Mouse (Mus musculus) erythroblast, adult 5-6 weeks (primary cell): ENCODE measurements around the gene Hibadh. TPM values are rescaled to one million over a fixed set of nuclear protein-coding genes. Genes with fewer than 3 reads are reported as not detected.
"Not testable (repeated sequence)": the region's sequence is repeated elsewhere in the genome, so short reads cannot be mapped to it uniquely, and the experiment has no call there.

Experiments
- ATAC-seq: replicated peaks from 2 replicates; pipeline ENCODE4 v1.8.0; 2016; ENCODE audit warnings: moderate number of reproducible peaks, mild to moderate bottlenecking, moderate TSS enrichment, inconsistent platforms; ENCODE audit not compliant: poor library complexity, low FRiP score, severe bottlenecking
- total RNA-seq, 2 experiments: library from RNA; stranded (forward) in 1 of 2; stranded (reverse) in 1 of 2; fragments of 150-400 nt in 1 of 2; fragments of 200-764, 138-1000 nt in 1 of 2; gene quantifications; 2 replicates each; pipeline versions ENCODE4 v1.2.3 to v1.2.4; 2015 to 2017; ENCODE audit warnings: low replicate concordance in 2 of 2

Gene Hibadh
- total RNA-seq (2015; ENCODE audit: low replicate concordance) (26.5 and 33.6 TPM in 2 replicates), total RNA-seq (2017; ENCODE audit: low replicate concordance) (20.3 and 27.0 TPM in 2 replicates)

GRCm38 (mm10) chr6:52640224-52640712 is at the start of gene Hibadh:
Hibadh (minus strand) TSS chr6:52640389.
- ATAC-seq: peak; percentile 97

GRCm38 (mm10) chr6:52686901-52687500 is 46.8 kb upstream of the Hibadh start:
- ATAC-seq: no peak

- no peak for ATAC-seq
These were observed 42.4 kb upstream of the Hibadh start for GRCm38 (mm10) chr6:52682607-52683006.

DNA sequence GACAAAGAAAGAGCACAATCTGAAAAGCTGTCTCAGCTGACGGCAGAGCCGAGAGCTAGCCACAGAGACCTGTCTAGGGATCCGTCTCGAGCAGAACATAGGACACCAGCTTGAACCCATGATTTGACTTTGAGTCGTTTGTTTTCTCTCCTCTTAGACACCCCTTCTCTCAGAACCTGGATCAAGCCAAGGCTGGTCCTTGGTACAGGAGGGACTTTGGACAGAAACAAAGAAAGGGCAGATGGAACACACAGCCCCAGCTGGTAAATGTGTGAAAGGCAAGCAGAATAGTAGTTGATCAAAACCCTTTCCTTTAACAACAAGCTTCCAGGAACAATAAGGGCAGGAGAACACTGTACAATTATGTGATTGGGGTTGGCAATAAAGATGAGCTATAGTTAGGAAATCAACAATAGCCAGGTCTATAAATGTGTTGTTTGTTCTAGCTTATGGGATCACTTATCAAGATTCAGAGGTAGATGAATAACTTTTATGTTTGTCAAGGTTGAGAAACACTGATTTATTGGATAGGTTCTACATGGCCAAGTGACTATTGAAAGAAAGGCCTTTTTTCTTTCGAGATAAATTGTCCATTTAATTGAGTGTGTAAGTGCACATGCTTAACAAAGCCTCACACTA is 41.8 kb upstream of the Hibadh start:
- ATAC-seq: no peak

DNA sequence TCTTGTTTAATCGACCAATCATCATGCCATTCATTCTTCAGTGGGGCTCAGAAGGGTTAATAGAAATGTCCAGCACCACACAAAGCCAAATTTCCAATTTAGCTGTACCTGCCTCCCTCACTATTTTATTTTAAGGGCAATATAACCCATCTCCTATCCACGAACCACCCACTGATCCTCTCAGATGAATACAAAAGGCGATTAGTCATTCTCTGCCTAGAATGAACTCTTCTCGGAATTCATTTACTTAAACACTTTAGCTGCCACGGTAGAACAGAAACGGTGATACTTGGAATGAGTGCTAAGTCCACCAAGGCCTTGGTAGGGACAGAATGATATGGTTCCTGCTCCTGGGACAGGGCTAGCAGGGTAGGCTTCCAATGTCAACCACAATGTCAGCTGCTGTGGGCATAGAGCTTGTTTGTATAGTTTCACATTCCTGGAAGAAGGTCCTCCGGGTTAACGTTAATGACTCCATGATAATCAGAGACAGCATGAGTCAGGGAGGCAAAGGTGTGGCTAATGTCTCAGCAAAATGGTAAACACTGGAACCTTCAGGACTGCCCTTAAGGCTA is 40.4 kb upstream of the Hibadh start:
- ATAC-seq: no peak

DNA sequence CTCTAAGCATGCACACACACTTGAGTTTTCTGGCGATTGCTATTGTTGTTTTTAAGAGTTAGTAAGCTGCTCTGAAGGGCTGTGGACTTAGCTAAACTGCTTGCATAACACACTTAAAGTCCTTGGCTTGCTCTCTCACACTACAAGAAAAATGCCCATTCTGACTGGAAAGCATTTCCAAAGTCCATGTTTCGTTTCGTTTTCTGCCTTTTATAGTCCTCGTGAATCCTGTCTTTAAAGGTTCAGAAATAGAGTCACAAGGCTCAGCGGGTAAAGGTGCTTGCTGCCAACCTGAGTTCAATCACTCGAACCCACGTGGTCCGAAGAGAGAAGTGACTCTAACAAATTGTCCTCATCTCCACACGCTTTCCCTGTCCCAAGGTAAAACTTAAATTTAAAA is 39.4 kb upstream of the Hibadh start:
- ATAC-seq: no peak

- not testable (repeated sequence) for ATAC-seq
These were observed 37.3 kb upstream of the Hibadh start for GRCm38 (mm10) chr6:52677534-52677933.

DNA sequence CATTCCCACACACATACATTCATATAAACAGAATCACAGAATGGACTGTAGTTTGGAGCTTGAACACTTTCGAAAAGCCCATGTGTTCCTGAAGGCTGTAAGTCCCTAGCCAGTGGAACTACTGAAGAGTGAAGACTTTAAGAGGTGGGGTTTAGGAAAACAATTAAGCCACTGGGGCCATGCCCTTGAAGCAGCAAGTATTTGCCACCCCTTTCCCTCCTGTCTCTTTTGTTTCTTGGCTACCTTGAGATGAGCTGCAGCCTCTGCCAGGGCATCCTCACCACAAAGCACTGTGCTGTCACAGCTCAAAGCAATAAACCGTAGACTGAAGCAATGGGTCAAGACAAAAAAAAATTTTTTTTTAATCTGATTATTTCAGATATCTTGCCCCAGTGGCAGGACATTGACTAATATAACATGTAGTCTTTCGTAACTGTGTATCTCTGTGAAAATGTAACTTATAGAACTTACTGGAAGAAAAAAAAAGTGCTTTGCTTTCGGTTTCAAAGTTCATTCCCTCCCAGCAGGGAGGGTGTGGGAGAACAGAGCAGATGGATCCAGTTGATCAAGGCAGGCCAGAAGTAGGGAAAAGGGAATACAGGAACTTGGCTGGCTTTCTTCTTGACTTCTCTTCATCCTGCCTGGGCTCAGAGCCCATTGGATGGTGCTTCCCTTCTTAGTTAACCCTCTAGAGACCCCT is 35.2 kb upstream of the Hibadh start:
- no peak for ATAC-seq

GRCm38 (mm10) chr6:52674541-52674940 is 34.4 kb upstream of the Hibadh start:
- no peak for ATAC-seq

- ATAC-seq: no peak
These were observed 33.5 kb upstream of the Hibadh start for GRCm38 (mm10) chr6:52673706-52674105.

GRCm38 (mm10) chr6:52672539-52672938 is 32.4 kb upstream of the Hibadh start:
- ATAC-seq: no peak

DNA sequence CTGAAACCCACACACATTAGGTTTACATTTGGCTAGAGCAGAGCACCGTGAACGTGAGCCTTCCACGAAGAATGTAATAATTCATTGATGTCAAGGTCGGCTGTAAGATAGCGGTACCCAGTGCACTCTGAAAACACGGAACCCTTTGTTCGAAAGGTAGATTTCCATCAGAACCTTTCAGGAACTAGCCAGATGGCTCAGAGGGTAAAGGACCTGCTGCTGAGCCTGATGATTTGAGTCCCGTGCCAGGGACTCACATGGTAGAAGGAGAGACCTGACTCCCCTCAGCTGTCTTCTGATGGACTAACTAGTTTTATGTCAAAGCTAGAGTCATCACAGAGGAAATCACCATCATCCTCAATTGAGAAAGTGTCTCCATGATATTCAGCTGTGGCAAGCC is 31.6 kb upstream of the Hibadh start:
- ATAC-seq: no peak

- not testable (repeated sequence) for ATAC-seq
These were observed 29.7 kb upstream of the Hibadh start for GRCm38 (mm10) chr6:52669878-52670277.

GRCm38 (mm10) chr6:52667641-52668040 is 27.5 kb upstream of the Hibadh start:
- no peak for ATAC-seq

DNA sequence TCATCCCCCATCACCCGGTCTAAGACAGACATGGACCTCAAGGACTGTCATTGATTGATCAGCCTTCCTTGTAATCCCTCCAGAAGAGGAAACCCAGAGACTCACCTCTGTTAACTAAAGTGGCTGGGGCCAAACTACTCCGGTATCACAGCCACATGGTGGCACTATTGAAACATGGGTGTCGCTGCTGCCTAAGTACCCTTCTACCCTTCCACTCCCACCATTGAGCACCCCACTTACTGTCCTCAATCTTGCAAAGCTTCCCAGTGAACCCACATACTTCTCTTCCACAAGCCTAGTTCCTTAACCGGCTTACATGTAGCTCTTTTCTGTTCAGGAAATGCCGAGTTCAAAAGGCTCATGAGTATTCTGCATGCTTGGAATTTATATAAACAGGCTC is 22.8 kb upstream of the Hibadh start:
- no peak for ATAC-seq

GRCm38 (mm10) chr6:52655266-52655665 is 15.1 kb upstream of the Hibadh start:
- ATAC-seq: no peak

GRCm38 (mm10) chr6:52648806-52649205 is 8.6 kb upstream of the Hibadh start:
- ATAC-seq: no peak

DNA sequence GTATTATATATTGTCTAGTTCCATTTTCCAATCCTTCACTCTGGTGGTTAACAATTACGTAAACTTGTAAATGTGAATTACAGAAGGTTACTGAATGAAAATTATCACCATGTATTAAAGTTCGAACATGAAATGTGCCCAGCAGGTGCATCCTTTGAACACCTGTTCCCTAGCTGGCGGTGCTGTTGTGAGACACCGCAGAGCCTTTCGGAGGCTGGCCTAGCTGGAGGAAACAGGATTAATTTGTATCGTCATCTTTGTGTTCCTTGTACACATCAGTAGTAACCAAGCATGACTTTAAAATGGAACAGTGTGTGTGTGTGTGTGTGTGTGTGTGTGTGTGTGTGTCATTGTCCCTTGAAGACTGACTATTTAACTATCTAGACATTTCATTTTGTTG is 7.8 kb upstream of the Hibadh start:
- no peak for ATAC-seq

DNA sequence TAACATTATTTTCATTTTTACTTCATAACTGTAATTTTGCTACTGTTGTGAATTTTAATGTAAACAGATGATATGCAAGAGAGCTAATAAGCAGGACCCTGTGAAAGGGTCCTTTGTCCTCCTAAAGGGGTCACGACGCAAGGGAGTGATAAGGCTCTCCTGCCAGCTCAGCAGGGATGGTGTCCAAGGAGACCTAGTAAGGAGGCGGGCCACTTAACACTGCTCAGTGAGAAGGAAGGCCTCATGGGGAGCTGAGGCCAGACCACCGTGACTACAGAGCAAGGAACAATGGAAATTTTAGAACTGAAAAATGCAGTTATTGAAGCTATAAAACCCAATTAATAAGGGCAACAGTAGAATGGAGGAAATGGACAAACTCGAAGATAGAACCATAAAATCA is 5.7 kb upstream of the Hibadh start:
- ATAC-seq: no peak

DNA sequence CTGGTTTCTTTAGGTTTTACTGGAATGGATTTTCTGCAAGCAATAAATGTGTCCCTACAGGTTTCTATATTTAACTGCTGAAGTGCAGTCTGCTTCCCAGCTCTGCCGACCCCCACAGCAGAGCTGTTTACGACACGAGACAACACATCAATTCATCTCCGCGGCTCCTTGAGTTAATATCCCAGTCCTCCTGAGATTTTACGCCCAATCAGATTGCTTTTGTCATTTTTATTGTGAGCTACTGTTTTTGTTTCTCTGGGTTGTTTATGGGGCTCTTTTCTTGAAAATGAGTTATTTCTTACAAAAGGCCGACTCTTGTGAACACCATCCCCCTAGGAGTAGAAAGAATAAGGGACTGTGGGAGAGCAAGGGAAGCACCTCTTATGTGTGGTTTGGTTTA is 2.0 kb upstream of the Hibadh start:
- ATAC-seq: no peak

GRCm38 (mm10) chr6:52641076-52641475 is 887 bp upstream of the Hibadh start:
- no peak for ATAC-seq
